Mouse (Mus musculus) cerebellum, postnatal 14 days (tissue): ENCODE measurements around the gene Alb.

Experiments used
- DNase-seq, 2 experiments: peaks; one replicate each; pipeline ENCODE4 v3.0.0; 2021; ENCODE audit warnings: mixed read lengths in 2 of 2

Alb gene

DNA sequence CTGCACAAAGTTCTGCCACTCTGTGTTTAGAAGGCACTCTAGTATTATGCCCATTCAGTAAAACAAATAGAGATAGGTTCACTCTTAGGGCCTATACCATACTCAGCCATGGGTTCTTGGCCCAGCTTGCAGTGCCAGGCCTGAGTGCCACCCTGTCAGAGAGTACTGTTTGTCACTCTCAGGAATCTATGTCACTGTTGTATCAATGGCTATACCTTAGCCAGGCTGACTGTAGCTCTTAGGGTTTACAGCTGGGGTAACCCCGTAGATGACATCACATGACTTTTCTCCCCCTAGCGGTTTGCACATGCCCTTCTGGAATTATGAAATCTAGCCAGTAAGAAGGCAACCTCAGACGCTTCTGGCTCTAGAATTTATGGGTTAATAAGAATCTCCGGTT lies 33.6 kb downstream of the Alb start:
- no peak for DNase-seq

- no peak for DNase-seq
Measured at GRCm38 (mm10) chr5:90499509-90499908, 38.8 kb downstream of the Alb start.

- peak; percentile 87 to 89 for DNase-seq
Measured at GRCm38 (mm10) chr5:90500714-90501113, 40.0 kb downstream of the Alb start.

- DNase-seq, result no peak
Measured at GRCm38 (mm10) chr5:90501752-90502151, 41.1 kb downstream of the Alb start.

DNA sequence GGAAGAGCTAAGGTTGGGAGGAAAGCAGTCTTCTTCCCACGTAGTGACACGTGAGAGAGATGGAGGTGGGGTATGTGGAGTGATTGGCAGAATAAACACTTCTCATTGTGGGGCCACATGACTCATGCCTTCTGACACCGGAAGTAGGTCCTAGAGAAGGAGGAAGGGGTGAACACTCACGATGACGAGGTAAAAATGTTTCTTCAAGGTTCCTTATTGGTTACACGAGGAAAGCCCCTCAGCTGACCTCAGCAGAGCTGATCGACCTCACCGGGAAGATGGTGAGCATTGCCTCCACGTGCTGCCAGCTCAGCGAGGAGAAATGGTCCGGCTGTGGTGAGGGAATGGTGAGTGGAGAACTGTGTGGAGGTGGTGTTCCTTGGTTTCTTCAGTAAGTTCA lies 44.0 kb downstream of the Alb start:
- DNase-seq, result no peak

DNA sequence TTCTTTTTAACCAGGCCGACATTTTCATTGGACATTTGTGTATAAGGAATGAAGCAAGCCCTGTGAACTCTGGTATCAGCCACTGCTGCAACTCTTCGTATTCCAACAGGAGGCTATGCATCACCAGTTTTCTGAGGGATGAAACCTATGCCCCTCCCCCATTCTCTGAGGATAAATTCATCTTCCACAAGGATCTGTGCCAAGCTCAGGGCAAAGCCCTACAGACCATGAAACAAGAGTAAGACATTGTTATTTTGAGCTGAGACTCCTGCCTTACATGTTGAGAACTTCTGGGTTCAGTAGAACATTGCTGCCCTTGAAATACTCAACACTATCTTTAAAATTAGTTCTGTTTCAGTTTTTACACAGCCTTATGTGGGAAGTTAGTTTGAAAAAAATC lies 45.8 kb downstream of the Alb start:
- DNase-seq, result no peak

DNA sequence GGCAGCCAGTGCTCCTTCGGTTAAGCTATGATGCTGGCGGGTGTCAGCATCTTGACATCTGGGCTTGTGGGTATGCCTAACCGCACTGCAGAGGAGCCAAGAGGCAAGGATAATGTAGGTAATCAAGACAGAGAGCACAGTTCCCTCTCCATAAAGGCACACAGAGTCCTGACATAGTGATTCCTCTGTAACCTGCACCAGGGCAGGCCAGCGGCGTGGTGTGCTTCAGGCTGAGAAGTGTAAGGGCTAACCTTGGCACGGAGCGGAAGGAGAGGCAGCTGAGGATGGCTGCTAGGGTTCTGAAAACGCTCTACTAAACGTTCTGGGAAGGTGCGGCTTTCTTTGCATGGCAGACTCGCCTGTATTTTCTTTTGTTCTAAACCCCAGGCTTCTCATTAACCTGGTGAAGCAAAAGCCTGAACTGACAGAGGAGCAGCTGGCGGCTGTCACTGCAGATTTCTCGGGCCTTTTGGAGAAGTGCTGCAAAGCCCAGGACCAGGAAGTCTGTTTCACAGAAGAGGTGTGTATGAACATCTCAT lies 46.8 kb downstream of the Alb start:
- peak; percentile 8 to 11 for DNase-seq

- DNase-seq, result no peak
Measured at GRCm38 (mm10) chr5:90509828-90510592, 49.3 kb downstream of the Alb start.

DNA sequence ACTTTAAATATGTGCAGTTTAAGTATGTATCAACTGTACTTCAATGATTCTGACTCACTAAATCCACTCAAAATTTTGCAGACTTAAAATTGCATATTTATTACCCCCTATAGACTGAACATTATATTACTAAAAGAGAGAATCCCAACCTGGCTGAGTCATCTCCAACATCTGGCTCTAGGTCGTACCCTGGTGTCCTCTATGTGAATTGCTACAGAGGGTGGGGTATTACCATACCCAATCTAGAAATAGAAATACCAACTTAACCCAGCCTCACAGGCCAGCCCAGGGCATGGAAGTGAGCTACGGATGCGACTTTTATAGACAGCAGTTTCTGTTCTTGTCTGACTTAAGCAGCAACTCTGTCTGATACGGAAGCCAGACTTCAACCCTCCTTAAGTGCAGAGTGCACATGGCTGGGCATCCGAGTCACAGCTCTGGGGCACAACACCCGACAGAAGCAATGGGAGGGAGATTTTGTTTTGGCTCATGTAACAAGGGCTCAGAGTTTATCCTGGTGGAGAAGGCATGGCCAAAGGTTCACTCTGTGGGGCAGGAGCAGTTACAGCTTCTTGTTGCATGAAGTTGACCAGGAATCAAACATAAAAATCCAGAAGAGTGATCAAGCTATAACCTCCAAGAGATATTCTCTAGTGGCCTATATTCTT lies 51.7 kb downstream of the Alb start:
- DNase-seq, result no peak

DNA sequence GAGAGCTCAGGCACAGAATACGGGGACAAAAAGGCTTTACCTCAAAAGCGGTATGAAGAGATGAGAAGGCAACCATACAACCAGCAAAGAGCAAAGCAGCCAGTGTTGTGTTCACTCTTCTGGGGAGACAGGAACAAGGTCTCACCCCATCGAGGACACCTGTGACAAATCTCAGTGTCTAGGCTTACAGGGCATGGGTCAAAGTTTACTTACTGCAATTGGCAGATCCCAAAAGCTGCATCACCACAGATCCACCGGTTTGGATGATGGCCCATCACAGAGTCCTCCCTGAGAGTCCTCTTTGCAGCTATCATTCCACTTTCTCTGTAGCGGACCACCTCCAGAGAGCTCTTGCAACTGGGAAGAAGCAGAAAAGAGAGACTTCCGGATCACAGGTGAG lies 54.9 kb downstream of the Alb start:
- DNase-seq, result no peak

DNA sequence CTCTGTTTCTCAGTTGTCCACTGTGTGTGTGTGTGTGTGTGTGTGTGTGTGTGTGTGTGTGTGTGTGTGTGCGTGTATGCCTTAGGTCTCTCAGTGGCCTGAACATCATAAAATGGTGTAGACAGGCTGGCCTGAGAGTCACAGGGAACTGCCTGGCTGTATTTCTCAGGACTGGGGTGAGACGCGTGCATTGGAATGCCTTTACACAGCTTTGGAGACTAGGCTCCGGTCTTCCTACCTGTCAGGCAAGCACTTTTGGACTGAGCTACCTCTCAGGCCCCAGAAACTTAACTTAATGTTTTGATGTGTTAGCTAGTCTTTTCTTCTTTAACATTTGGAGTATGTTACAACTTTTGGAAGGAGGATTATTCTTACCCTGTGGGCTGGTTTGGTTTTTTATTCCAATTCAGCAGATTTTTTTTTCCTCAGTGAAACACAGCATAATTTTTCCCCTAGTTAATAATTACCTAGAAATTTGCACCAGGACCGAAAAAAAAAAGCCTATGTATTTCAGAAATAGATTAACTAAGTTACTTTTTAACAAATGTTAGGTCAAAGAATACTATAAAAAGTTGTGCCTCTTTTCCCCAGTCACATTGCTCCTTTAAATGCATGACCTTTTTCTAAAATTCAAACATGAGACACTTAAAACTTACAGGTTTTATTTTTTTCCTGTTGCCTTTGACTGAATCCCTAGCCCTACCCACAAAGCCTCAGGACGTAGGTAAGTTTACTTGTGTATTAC lies 57.8 kb downstream of the Alb start, which contains the start of gene Afm:
Gene Afm, plus strand, starts transcription at position 577 of the 745 bp plus-strand sequence.
- no peak for DNase-seq
